Mouse (Mus musculus) left cerebral cortex, adult 2 months (tissue): ENCODE measurements around the gene Ap1m2. TPM values are rescaled to one million over a fixed set of nuclear protein-coding genes. Genes with fewer than 3 reads are reported as not detected.

Experiments used
- DNase-seq, 2 experiments: peaks; one replicate each; pipeline ENCODE4 v3.0.0; 2021 to 2022; ENCODE audit warnings: low spot score in 2 of 2, mixed read lengths in 1 of 2; ENCODE audit errors: extremely low spot score in 1 of 2
- H3K27ac ChIP-seq: fragments of 200-600 bp; 2 replicates; pipeline ENCODE4 v1.8.1; 2022
- H3K4me3 ChIP-seq: fragments of 200-600 bp; 2 replicates; pipeline ENCODE4 v1.8.1; 2022
- CTCF ChIP-seq: fragments of 200-600 bp; IDR thresholded peaks from 2 replicates; pipeline ENCODE4 v1.8.1; 2022; ENCODE audit warnings: antibody characterized with exemption, mild to moderate bottlenecking, moderate library complexity
- intact Hi-C: fragments of 180-260 bp; cut with DNase I; formaldehyde crosslinking; loops from one replicate; pipeline ENCODE4 v1.15.1; 2025
- total RNA-seq, 2 experiments: library from RNA; stranded (reverse); gene quantifications; 2 replicates each; pipeline ENCODE4 v1.2.3; 2021

Gene Ap1m2
- total RNA-seq, 2 experiments from 2014 or later: 1.2 to 2.4 TPM

DNA sequence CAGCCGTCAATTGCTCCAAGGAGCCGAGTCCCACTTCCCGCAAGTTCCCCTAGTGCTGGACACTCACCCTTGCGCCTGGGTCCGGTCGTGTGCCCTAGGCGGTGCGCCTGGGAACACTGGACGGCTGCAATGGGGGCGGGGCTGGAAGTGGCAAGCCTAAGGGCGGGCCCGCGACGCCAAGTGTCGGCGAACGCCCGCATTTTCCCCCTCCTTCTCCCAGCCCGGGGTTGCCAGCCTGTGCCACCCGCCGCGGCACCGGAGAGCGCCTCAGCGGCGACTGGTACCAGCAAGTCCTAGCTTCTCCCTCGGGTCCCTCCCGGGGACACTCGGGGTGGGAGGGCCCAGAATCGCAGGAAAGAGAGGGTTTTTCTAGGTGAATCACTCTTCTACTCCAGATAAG lies 63.8 kb downstream of the Ap1m2 start, which contains the start of gene S1pr5:
S1pr5 (minus strand) TSS at position 118 of the 400 bp plus-strand sequence.
- intact Hi-C loops: no loop called here
- TF ChIP-seq CTCF: no peak
- Histone ChIP-seq H3K4me3 (peak within 1 kb of the TSS; percentile 16), H3K27ac (peak within 1 kb of the TSS; percentile 69)
- DNase-seq: peak in 1 of 2 experiments; percentile 48

- Histone ChIP-seq H3K27ac (no peak overlapping the region), H3K4me3 (no peak overlapping the region)
- intact Hi-C loops: no loop called here
- no peak for DNase-seq
- TF ChIP-seq CTCF: no peak
Observed at GRCm38 (mm10) chr9:21246342-21246741, 65.8 kb downstream of the Ap1m2 start.

- DNase-seq: no peak
- intact Hi-C loops: no loop called here
- H3K4me3 ChIP-seq: peak overlapping the region; percentile 35
- H3K27ac ChIP-seq: no peak overlapping the region; the same call in 1 of the 2 replicates
- no peak for TF ChIP-seq CTCF
Observed at GRCm38 (mm10) chr9:21245113-21245487, 67.0 kb downstream of the Ap1m2 start.

DNA sequence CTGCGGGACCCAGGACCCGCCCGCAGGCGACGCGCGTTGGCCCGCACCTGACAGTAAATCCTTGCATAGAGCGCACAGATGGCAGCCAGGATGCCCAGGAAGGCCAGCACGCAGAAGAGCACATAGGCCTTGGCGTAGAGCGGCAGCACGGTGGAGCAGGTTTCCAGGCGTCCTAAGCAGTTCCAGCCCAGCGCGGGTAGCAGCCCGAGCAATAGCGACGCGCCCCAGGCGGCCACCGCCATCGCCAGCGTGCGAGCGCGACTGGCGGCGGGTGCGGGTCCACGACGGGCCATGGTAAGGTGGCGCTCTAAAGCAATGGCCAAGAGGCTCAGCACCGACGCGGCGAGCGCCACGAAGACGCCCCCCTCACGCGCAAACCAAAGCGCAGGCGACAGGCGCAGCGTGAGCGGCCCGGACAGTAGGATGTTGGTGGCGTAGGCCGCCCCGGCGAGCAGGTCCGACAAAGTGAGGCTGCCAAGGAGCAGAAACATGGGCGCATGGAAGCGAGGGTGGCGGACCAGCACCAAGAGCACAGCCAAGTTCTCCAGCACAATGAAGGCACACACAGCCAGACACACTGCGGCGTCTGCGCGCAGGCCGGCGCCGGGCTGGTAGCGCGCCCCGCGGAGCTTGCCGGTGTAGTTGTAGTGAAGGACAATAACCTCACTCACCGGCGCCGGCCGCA lies 67.6 kb downstream of the Ap1m2 start:
- peak in 1 of 2 experiments; percentile 54 for DNase-seq
- TF ChIP-seq CTCF: no peak
- Histone ChIP-seq H3K27ac (peak overlapping the region; percentile 53), H3K4me3 (peak overlapping the region; percentile 35)
- intact Hi-C loops: loop anchor here (5.0 kb wide), 1 partner anchor 123 kb away; the partner anchor contains the start of gene Ilf3

Other genes starting within 250 kb of the Ap1m2 start
- 1 to 10 TPM in 1 of 2 experiments, not detected in 1; 1.3 TPM for gene Zglp1, start 245.2 kb downstream of the Ap1m2 start, total RNA-seq
- 1 to 10 TPM; 1.7 to 3.2 TPM for gene Gm49373, start 239.2 kb downstream of the Ap1m2 start, total RNA-seq
- gene Fdx1l, start 238.7 kb downstream of the Ap1m2 start, total RNA-seq: 10 to 100 TPM; 62.4 to 64.3 TPM
- gene Gm38431, start 220.3 kb downstream of the Ap1m2 start, total RNA-seq: 1 to 10 TPM; 2.2 to 4.2 TPM
- 10 to 100 TPM; 28.0 to 29.0 TPM for gene Raver1, start 220.3 kb downstream of the Ap1m2 start, total RNA-seq
- gene Tyk2, start 181.1 kb downstream of the Ap1m2 start, total RNA-seq: 10 to 100 TPM; 13.2 to 14.6 TPM
- gene Cdc37, start 162.4 kb downstream of the Ap1m2 start, total RNA-seq: 100 to 1,000 TPM; 141 to 143 TPM
- gene Pde4a, start 146.6 kb downstream of the Ap1m2 start, total RNA-seq: 100 to 1,000 TPM; 101 to 106 TPM
- 10 to 100 TPM; 53.0 to 53.7 TPM for gene Keap1, start 73.0 kb downstream of the Ap1m2 start, total RNA-seq
- 1 to 10 TPM; 6.8 to 8.3 TPM for gene S1pr5, start 63.9 kb downstream of the Ap1m2 start, total RNA-seq
- 10 to 100 TPM; 45.3 to 49.5 TPM for gene Atg4d, start 47.0 kb downstream of the Ap1m2 start, total RNA-seq
- 10 to 100 TPM; 43.3 to 46.1 TPM for gene Kri1, start 24.4 kb downstream of the Ap1m2 start, total RNA-seq
- 10 to 100 TPM; 47.9 to 54.6 TPM for gene Cdkn2d, start 20.9 kb downstream of the Ap1m2 start, total RNA-seq
- 10 to 100 TPM; 47.5 to 53.6 TPM for gene Slc44a2, start 8.4 kb upstream of the Ap1m2 start, total RNA-seq
- 10 to 100 TPM; 83.8 TPM for gene Ilf3, start 55.5 kb upstream of the Ap1m2 start, total RNA-seq
- 10 to 100 TPM; 26.2 to 35.7 TPM for gene Qtrt1, start 99.5 kb upstream of the Ap1m2 start, total RNA-seq
- gene Dnm2, start 112.6 kb upstream of the Ap1m2 start, total RNA-seq: 10 to 100 TPM; 56.1 to 61.0 TPM
- gene Tmed1, start 197.9 kb upstream of the Ap1m2 start, total RNA-seq: 10 to 100 TPM; 13.1 to 13.9 TPM
- under 1 TPM in 1 of 2 experiments, not detected in 1; 0.29 TPM for gene AB124611, start 213.8 kb upstream of the Ap1m2 start, total RNA-seq
- 10 to 100 TPM; 78.2 to 79.5 TPM for gene Carm1, start 234.6 kb upstream of the Ap1m2 start, total RNA-seq